Mouse (Mus musculus) intestine, embryonic 14.5 days (tissue): ENCODE data around the gene Vegfb. TPM values are rescaled to one million over a fixed set of nuclear protein-coding genes. Genes with fewer than 3 reads are reported as not detected.

ENCODE experiments used
- ATAC-seq: fragments of 200-750 bp; cut with Nextera tagmentation; replicated peaks from 2 replicates; pipeline ENCODE4 v1.8.0; 2017; ENCODE audit warnings: low read depth, moderate number of reproducible peaks, moderate TSS enrichment, moderate library complexity; ENCODE audit not compliant: low FRiP score, low TSS enrichment
- DNase-seq: peaks from one replicate; pipeline ENCODE4 v3.0.0-alpha.2; 2018; ENCODE audit warnings: low spot score
- H3K27ac ChIP-seq: fragments of 300-500 bp; sonication (generic); 2 replicates; pipeline ENCODE4 v1.5.1; 2014; ENCODE audit warnings: low read depth, mild to moderate bottlenecking, control low read depth
- H3K27me3 ChIP-seq: fragments of 300-500 bp; sonication (generic); replicated peaks from 2 replicates; pipeline ENCODE4 v1.6.1; 2014; ENCODE audit warnings: low read length, control low read depth; ENCODE audit not compliant: control insufficient read depth, insufficient read depth
- H3K36me3 ChIP-seq: fragments of 300-500 bp; sonication (generic); 2 replicates; pipeline ENCODE4 v1.6.1; 2014; ENCODE audit warnings: low read length, control low read depth; ENCODE audit not compliant: control insufficient read depth, insufficient read depth
- H3K4me1 ChIP-seq: fragments of 300-500 bp; sonication (generic); replicated peaks from 2 replicates; pipeline ENCODE4 v1.6.1; 2014; ENCODE audit warnings: low read length, control low read depth, mixed read lengths; ENCODE audit not compliant: control insufficient read depth, insufficient read depth
- H3K4me2 ChIP-seq: fragments of 300-500 bp; sonication (generic); 2 replicates; pipeline ENCODE4 v1.6.1; 2014; ENCODE audit warnings: low read length
- H3K4me3 ChIP-seq: fragments of 300-500 bp; sonication (generic); 2 replicates; pipeline ENCODE4 v1.5.1; 2014; ENCODE audit warnings: low read depth, low read length, control low read depth, mixed read lengths
- H3K9ac ChIP-seq: fragments of 300-500 bp; sonication (generic); 2 replicates; pipeline ENCODE4 v1.6.1; 2014; ENCODE audit warnings: mild to moderate bottlenecking, low read length
- H3K9me3 ChIP-seq: fragments of 300-500 bp; sonication (generic); 2 replicates; pipeline ENCODE4 v1.6.1; 2016; ENCODE audit warnings: low read length, control low read depth; ENCODE audit not compliant: control insufficient read depth
- WGBS: fragments of 180-500 bp; shearing (Covaris S2); extraction: QIAGEN DNeasy Blood & Tissue Kit; methylation state at CpG from one replicate; pipeline ENCODE4 v1.1.7; 2014; 5-methylcytosine and 5-hydroxymethylcytosine counted together
- polyA plus RNA-seq: library from polyadenylated mRNA; unstranded; fragments of >200 nt; fragmentation: Nextera tagmentation; extraction: Ambion mirVana; gene quantifications from 2 replicates; pipeline ENCODE4 v1.2.1, GENCODE M21; 2014

The Vegfb gene
- polyA plus RNA-seq, 1 experiment from 2014 or later: 50.5 TPM

- DNase-seq: no peak
- Histone ChIP-seq H3K27ac (peak overlapping the region; percentile 69), H3K36me3 (peaks cover 25% of the 10 kb centered on the region), H3K4me3 (peak overlapping the region; percentile 72), H3K4me1 (peaks cover 38% of the 10 kb centered on the region), H3K4me2 (peak overlapping the region; percentile 60), H3K27me3 (no peaks in the 10 kb centered on the region), H3K9ac (peak overlapping the region; percentile 67), H3K9me3 (no peaks in the 10 kb centered on the region)
- ATAC-seq: no peak
- WGBS: 2% methylated on average over 20 of the region's 20 CpGs
Measured at GRCm38 (mm10) chr19:6969291-6969664, 18.2 kb downstream of the Vegfb start.

- peak; percentile 81 for DNase-seq
- peaks cover 31% of the 10 kb centered on the region for H3K36me3 ChIP-seq
- H3K27ac ChIP-seq: peak overlapping the region; percentile 69
- H3K9me3 ChIP-seq: no peaks in the 10 kb centered on the region
- H3K4me2 ChIP-seq: peak overlapping the region; percentile 60
- H3K4me3 ChIP-seq: peak overlapping the region; percentile 72
- peaks cover 38% of the 10 kb centered on the region for H3K4me1 ChIP-seq
- H3K27me3 ChIP-seq: no peaks in the 10 kb centered on the region
- peak; percentile 45 for ATAC-seq
- WGBS: 7% methylated on average over 15 of the region's 15 CpGs
- H3K9ac ChIP-seq: peak overlapping the region; percentile 67
Measured at GRCm38 (mm10) chr19:6968491-6969271, 18.8 kb downstream of the Vegfb start.

- H3K4me2 ChIP-seq: no peak overlapping the region
- WGBS: 84% methylated on average over 10 of the region's 10 CpGs
Measured at GRCm38 (mm10) chr19:6956461-6956860, 31.0 kb downstream of the Vegfb start.

GRCm38 (mm10) chr19:6955424-6955823 is 32.0 kb downstream of the Vegfb start:
- H3K4me3 ChIP-seq: no peak overlapping the region
- no peak for ATAC-seq
- no peaks in the 10 kb centered on the region for H3K9me3 ChIP-seq
- no peaks in the 10 kb centered on the region for H3K27me3 ChIP-seq
- no peak overlapping the region for H3K9ac ChIP-seq
- H3K36me3 ChIP-seq: peaks cover 77% of the 10 kb centered on the region
- no peak overlapping the region for H3K4me2 ChIP-seq
- 77% methylated on average over 7 of the region's 7 CpGs for WGBS
- DNase-seq: no peak
- H3K27ac ChIP-seq: no peak overlapping the region
- peaks cover 12% of the 10 kb centered on the region for H3K4me1 ChIP-seq

More at GRCm38 (mm10) chr19:6956461-6956860, 31.0 kb downstream of the Vegfb start:
- H3K9me3 ChIP-seq: no peaks in the 10 kb centered on the region
- no peak for ATAC-seq
- peaks cover 88% of the 10 kb centered on the region for H3K36me3 ChIP-seq
- peaks cover 12% of the 10 kb centered on the region for H3K4me1 ChIP-seq
- H3K27ac ChIP-seq: no peak overlapping the region
- no peak overlapping the region for H3K9ac ChIP-seq
- no peak overlapping the region for H3K4me3 ChIP-seq
- no peaks in the 10 kb centered on the region for H3K27me3 ChIP-seq
- no peak for DNase-seq

GRCm38 (mm10) chr19:6954046-6954445 is 33.4 kb downstream of the Vegfb start:
- H3K27ac ChIP-seq: no peak overlapping the region
- H3K27me3 ChIP-seq: no peaks in the 10 kb centered on the region
- no peak overlapping the region for H3K4me2 ChIP-seq
- H3K9me3 ChIP-seq: no peaks in the 10 kb centered on the region
- no peak overlapping the region for H3K4me3 ChIP-seq
- ATAC-seq: no peak
- DNase-seq: no peak
- H3K4me1 ChIP-seq: peaks cover 20% of the 10 kb centered on the region
- 49% methylated on average over 8 of the region's 9 CpGs for WGBS
- H3K9ac ChIP-seq: no peak overlapping the region
- peaks cover 64% of the 10 kb centered on the region for H3K36me3 ChIP-seq

- no peak for DNase-seq
- no peaks in the 10 kb centered on the region for H3K9me3 ChIP-seq
- ATAC-seq: no peak
- peaks cover 50% of the 10 kb centered on the region for H3K36me3 ChIP-seq
- peak overlapping the region; percentile 94 for H3K4me2 ChIP-seq
- peak overlapping the region; percentile 92 for H3K27ac ChIP-seq
- WGBS: 17% methylated on average over 3 of the region's 3 CpGs
- H3K27me3 ChIP-seq: no peaks in the 10 kb centered on the region
- H3K4me1 ChIP-seq: peaks cover 20% of the 10 kb centered on the region
- H3K4me3 ChIP-seq: peak overlapping the region; percentile 52; the same call in 1 of the 2 replicates
- H3K9ac ChIP-seq: peak overlapping the region; percentile 61
Measured at GRCm38 (mm10) chr19:6952712-6953037, 34.8 kb downstream of the Vegfb start.

- Histone ChIP-seq H3K4me2 (peak overlapping the region; percentile 94), H3K9me3 (no peaks in the 10 kb centered on the region), H3K9ac (peak overlapping the region; percentile 61), H3K4me3 (peak overlapping the region; percentile 52), H3K27me3 (no peaks in the 10 kb centered on the region), H3K36me3 (peaks cover 45% of the 10 kb centered on the region), H3K27ac (peak overlapping the region; percentile 92), H3K4me1 (peaks cover 20% of the 10 kb centered on the region)
- ATAC-seq (peak; percentile 33), DNase-seq (peak; percentile 86)
- 2% methylated on average over 31 of the region's 31 CpGs for WGBS
Measured at GRCm38 (mm10) chr19:6951994-6952711, 35.3 kb downstream of the Vegfb start.

GRCm38 (mm10) chr19:6951381-6951968 is 36.0 kb downstream of the Vegfb start:
- WGBS: under 1% methylated on average over 35 of the region's 35 CpGs
- Histone ChIP-seq H3K36me3 (peaks cover 38% of the 10 kb centered on the region), H3K9me3 (no peaks in the 10 kb centered on the region), H3K4me1 (peaks cover 20% of the 10 kb centered on the region), H3K4me3 (peak overlapping the region; percentile 52), H3K9ac (peak overlapping the region; percentile 61), H3K27ac (peak overlapping the region; percentile 92), H3K4me2 (peak overlapping the region; percentile 94), H3K27me3 (no peaks in the 10 kb centered on the region)
- ATAC-seq: peak; percentile 82
- peak; percentile 91 for DNase-seq
